Mouse (Mus musculus) left cerebral cortex, adult 9 months (tissue): ENCODE measurements at regions not wholly inside any gene's neighbourhood (a gene's known extent, or its start where the extent isn't known, plus 50 kb on each side); places are given as distances from the start of the nearest gene placed in this dataset.

ENCODE experiments used
- DNase-seq, 2 experiments: peaks; one replicate each; pipeline ENCODE4 v3.0.0; 2022; ENCODE audit warnings: low spot score in 2 of 2

DNA sequence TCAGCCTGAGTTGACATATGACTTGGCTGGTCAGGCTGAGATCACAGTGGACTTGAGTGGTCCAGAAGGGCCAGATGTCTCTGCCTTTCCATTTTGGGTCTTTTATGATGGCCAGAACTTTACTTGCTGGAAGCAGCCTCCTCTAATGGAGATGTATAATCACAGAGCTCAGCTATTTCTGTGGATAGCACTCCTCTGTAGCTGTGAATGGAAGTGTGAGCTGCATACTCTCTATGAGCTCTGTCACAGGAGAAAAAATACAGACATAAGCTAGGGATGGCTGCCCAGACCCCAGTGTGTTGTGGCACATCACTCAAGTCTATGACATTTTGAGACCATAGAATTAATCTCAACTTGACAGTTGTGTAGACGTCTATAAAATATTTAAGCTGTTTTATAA is 284.3 kb upstream of the Kif2a start:
- no peak for DNase-seq

DNA sequence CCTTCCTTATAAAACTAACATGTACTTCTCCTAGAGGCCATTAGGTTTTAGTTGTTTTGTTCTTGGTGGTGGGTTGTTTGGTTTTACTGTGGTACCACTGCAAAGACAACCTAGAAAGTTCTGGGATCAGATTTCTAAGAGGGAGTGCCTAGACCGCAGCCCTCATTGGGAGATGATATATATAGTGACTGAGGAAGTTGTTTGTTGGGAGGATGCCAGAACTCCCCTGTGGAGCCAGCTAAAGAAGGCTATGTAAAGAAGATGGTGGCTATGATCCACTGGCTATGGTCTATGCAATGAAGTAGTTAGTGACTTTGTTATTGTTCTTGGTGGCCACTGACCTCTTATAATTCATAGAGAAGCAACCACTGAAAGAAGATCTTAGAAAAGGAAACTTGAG is 283.8 kb upstream of the Kif2a start:
- DNase-seq, result no peak

DNA sequence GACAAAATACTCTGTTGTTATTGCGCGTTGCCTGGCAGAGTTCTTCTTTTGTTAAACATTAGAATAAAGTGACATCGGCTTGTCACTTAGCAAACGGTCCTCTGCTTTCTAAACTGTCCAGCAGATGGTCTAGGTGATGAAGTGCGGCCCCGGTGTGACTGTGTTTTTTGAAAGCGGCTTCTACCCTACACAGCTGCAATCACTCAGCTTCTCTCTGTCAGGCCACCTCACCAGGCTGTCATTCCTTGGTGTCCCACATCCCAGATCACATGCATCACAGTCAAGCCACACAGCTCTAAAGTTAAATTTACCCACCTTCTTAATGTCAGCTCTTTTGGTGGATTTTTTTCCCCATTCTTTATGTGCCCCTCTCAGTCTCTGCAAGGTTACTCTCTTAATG is 282.0 kb upstream of the Kif2a start:
- no peak for DNase-seq

DNA sequence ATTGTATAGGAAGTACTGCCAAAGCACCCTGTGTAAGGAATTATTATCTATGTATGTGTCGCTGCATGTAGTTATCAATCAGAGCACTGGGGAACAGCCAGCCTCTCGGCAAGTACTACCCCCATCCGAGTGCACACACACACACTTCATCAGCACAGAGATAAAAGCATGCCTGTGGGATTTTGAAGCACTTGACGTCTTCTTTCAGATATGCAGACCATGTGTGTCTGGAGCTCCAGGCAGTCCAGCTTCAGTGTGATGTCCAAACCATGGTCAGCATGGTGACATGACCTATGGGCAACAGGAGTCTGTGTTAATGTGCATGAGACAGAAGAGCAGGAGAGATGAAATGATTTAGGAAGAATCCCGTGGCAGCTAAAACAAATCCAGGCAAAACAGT is 281.4 kb upstream of the Kif2a start:
- no peak for DNase-seq

DNA sequence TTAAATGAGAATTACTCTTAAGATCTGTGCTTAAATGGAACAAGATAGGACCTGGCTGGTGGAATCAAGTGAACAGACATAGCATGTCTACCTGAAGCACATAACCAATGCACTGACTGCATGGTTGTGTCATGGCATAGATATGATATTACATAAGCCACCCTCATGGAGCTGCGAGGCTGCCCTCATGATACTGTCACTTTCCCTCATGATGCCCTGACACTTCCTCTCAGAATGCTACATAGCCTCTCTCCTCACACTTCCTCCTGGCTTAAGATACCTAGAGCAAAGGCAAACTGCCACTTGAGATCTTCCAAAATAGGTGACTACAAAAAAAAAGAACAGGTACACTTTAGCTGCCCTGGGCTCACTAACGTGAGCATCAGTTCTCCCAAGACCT is 278.9 kb upstream of the Kif2a start:
- DNase-seq, result no peak

DNA sequence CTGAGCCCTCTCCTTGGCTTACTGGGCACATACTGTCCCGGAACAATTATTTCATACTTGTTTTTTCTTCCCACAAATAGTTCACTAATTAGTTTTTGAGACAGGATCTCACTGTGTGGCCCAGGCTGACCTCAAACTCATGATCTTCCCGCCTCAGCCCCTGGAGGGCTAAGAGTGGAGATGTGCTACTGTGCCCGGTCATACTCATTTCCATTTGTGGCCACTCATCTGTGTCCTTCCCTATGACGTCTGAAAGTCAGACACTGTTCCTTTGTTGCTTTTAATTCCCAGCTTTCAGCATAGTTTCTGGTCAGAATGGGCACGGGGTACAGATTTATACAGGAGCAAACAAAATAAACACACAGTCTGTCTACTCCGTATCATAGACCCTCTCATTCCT is 242.7 kb upstream of the Kif2a start:
- no peak for DNase-seq

DNA sequence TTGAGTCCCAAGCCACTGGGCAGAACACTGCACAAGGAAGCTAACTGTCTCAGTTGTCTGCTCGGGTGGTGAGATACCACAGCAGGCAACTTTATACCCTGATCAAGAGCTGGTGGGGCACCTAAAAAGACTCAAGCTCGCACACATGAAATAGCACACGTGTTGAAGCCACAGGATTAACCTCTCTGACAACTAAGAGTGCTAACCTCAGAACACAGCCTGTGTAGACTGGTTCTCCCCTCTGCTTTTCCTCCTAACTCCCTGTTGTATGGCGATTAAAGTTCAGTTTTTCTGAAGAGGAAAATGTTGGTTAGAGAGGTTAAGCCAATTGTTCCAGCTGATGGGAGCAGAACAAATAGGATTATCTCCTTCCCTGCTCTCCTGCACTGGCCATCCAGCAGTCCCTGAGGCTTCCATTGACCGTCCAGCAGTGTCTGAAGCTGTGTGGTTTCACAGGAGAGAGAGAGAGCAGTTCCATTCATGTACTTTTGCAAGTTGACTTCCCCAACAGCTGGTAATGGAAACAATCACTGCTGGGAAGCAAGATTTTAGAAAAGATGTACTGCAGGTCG is 239.6 kb upstream of the Kif2a start:
- no peak for DNase-seq

DNA sequence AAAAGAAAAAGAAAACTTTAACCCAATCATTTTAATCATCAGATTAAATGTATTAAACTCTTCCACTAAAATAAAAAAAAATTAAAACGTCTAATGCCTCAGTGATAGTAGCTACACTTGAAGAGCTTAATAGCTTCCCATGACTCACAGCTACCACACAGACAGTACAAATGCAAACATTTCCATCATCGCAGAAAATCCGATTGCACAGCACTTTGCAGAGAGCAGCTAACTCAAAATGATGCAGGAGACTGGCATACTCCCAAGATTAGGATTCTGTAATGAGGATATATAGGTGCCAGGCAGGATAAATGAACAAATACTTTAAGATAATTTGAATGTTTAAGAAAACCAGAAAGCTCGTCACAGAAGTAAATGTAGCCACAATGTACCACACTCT is 238.3 kb upstream of the Kif2a start:
- no peak for DNase-seq

DNA sequence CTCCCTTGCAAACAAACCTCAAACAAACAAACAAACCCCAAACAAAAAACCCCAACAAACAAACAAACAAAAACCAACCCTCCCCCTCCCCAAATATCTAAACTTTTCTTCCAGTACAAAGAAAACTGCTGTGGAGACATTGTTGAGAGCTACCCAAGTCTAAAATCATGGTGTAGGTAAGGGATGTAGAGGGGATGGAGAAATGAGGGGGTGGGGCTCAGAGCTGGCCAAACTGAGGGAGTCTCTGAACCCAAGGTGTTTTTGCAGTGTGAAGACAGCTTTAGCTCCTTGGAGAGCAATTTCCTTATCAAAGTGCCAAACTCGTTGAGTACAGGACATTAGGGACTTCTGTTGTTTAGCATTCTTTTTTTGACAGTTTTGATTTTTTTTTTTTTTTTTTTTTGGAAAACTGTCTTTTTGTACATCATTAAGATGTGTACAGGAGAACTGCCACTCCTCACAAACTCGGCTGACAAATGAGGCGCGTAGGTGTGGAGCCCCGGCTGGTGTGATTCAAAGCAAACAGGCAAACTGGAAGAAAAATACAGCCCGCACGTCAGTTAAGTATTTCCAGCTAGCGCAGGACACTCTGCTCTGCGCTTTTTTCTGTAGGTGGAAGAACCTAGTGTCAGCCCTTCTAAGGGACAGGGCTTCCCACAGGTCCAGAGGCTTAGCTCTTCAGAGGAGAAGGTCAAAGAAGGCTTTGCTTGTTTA is 226.0 kb upstream of the Kif2a start:
- no peak for DNase-seq

DNA sequence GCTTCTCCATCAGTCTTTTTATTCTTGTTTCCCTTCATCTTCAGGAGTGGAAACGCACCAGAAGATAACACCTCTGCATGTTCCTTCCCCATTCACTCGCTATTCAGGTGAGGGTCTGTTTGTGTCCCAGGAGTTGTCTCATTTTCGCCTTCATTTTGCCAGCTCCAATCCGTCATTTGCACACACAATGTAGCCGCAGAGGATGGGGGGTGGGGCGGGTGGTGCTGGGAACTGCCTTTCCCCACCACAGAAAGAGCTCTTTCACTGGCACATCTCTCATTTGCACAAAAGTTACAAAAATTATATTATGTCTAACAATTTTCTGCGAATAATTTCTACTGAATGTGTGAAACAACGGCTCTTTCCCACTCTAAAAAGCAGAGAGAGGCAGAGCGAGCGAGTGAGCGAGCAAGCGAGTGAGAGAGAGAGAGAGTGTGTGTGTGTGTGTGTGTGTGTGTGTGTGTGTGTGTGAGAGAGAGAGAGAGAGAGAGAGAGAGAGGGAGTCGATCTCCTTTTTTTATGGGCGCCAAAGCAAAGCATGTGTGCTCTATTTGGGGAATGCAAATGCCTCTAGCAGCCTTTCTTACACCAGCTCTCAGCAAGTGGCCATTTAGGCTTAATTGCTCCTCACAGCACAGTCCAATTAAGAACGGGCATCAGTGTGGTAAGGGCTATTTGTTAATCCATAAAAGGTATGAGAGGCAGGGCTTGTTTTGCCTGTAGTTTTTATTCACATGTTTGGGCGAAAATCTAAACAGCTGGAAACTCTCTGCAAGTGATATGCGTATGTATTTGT is 225.2 kb upstream of the Kif2a start:
- no peak for DNase-seq

DNA sequence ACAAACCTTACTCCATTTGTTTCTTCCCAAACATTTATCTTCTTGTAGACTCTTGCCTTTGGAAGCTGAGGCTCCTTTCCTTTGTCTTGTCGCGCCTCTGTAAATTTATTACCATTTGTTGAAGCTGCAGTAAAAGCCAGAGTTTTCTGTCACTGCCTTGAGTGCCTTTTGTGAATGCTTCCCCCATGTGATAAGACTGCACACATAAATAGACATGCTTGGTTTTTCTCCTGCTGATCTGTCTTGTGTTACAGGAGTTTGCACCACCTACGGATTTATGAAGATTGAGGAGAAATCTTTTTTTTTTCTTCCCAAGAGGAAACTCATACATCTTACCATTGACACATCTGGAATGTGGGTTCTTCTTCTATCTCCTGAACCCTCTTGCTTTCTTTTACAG is 222.2 kb upstream of the Kif2a start:
- peak in 1 of 2 experiments; percentile 5 for DNase-seq

DNA sequence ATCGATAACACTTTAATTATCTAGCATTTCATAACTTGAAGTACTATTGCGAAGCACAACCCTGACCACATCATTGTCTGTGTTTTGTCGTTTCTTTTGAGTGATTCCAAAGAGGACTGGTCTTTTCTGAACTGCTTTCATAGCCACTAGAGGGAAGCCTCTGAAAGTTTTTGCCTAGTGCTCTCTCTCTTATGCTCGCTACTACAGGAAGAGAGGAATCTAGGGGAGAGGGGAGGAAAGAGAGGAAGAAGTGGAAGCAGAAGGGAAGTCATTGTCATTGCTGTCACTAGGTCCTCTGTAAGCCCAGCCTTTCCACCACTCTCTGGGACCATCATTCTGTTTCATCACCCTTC is 217.1 kb upstream of the Kif2a start:
- no peak for DNase-seq

DNA sequence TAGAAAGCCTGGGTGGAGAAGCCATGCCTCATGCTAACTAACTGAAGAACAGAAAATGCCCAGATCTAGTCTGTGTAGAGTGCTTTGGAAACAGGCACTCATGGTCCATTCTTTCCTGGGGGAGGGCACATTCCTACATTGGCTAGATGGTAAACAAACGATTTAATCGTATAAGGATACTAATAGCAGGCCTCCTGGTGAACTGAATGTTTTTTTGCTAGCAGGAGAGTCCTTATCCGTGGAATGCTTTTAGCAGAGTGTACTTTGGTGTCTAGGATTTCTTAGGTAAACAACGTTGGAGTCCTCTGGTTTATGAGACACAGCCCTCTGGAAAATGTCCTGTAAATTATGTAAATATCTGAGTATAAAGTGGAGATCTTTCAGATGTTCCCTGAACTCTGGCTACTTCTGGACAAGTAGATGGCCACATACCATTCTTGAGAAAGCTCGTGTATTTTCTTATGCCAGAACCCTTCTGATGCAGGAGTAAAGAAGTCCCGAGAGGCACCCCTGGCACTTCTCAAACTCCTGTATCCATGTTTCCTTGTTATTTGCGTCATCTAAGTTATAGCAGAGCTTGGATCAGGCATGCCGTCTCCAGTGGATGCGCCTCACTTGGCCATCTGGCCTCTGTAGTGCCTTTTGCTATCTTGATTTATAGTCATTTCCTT is 216.6 kb upstream of the Kif2a start:
- DNase-seq, result no peak

DNA sequence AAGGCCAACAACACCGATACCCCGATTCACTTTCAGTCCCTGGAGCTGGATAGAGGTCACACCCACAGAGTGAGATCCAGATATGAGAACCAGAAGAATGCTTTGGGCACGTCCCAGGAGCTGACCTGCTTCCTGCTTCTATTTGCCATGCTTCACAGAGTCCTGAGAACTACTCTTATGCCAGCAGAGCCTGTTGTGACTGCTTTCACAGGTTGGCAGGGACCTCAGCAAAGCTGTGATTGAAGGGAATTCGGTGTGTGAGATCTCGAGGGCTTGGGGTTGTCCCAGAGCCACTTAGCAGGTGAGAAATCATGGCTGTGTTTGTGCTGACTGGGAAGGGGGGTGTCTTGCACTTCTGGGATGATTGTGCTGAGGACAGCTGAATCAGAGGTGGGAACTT is 197.5 kb upstream of the Kif2a start:
- no peak for DNase-seq

DNA sequence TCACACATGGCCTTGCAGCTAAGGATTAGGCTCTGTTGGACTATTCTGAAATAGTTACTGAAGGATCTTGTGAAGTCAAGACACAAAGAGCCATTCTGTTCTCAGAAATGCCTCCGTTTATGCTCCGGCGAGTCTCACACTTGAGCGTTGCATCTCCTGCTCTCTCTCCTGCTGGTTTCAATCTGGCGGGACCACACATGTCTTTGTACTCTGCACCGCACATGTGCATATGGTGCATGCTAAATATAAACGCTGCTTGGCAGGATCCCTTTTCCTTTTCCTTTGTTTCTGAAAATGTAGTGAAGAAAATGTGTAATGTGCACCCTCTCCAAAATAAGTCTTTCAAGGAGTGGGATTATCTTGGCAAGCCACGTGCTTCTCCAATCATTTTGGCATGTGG is 196.4 kb upstream of the Kif2a start:
- peak; percentile 57 to 85 for DNase-seq

DNA sequence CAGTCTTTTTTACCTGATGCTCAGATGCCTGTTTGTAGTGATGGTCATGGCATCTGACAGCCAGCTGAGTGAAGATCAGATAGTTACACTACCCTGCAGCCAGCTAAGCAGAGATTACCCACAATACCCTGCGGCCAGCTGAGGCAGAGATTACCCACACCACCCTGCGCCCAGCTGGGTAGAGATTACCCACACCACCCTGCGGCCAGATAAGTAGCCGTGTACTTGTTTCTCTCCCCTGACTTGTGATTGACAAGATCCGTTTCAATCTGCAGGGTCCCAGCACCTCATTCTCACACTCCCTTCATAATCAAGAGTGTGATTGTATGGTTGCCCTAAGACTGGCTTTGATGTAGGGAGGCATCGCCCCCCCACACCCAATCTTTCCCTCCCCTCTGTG is 195.9 kb upstream of the Kif2a start:
- DNase-seq, result no peak

DNA sequence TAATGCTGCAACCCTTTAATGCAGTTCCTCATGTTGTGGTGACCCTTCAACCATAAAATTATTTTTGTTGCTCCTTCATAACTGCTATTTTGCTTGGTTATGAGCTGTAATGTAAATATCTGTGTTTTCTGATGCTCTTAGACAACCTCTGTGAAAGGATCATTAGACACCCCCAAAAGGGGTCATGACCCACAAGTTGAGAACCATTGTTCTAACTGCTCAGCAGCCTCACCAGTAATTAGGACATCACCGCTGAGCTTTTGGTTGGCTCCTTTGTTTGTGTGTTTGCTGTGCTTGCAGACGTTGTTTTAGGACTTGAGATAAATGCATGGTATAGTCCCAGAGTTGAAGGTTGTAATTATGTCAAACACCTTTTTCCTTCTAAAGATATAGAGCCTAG is 191.4 kb upstream of the Kif2a start:
- DNase-seq, result no peak

DNA sequence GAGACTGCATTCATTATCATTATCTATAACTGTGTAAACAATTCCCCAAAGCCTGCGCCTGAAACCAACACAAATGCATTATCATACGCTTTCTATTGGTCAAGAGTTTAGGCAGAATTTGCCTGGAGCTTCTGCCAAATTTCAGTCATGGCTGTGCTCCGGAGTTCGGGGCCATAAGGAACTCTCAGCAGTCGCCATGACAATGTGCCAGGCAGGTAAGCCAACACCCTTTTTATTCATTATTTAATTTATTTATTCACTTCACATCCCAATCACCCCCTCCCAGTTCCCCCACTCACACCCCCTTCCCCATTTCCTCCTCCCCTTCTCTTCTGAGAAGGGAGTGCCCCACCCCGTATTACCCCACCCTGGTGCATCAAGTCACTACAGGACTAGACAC is 188.8 kb upstream of the Kif2a start:
- DNase-seq, result no peak

DNA sequence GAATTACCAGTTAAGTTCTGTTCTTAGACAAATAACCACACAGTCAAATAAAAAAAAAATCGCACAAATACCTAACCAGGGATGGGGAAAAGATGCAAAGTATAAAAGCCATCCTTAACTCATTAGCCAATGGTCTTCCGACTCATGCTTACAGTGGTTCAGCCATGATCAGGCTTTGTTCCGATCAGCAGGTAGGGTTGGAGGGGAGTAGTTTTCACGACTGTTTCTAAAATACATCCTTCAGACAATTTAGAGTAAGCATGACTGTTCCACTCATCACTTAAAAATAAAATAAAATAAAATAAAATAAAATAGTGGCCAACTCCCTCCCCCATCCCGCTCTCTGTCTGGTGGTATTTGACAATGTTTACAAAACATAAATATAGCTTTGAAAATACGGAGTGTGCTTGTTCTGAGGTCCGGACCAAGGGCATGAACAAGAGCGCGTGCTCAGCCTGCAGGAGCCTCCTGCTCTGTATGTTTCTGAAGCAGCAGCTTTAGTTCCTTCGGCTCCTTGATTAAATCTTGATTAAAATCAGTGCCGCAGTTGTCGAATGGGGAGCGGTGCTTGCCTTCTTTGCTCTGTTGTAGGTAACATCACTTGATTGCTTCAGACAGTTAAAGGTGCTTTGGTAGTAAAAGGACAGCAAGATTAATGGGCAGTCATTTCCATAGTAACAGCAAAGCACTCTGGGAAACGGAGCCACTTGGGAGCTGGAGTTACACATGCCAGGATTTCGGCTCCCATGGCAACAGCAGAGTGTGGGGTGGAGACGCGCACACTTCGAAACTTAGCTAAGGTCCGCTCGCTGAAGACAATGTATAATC is 185.6 kb upstream of the Kif2a start:
- peak; percentile 11 to 68 for DNase-seq

DNA sequence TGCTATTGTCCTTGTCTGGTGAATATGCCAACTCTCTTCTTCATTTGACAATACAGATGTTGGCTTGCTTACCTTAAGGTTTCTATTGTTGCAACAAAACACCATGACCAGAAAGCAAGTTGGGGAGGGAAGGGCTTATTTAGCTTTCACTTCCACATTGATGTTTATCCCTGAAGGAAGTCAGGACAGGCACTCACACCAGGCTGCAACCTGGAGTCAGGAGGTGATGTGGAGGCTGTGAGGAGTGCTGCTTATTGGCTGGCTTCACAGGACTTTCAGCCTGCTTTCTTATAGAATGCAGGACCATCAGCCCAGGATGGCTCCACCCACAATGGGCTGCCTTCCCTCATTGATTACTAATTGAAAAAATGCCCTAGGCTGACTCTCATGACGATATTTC is 177.9 kb upstream of the Kif2a start:
- DNase-seq, result no peak

DNA sequence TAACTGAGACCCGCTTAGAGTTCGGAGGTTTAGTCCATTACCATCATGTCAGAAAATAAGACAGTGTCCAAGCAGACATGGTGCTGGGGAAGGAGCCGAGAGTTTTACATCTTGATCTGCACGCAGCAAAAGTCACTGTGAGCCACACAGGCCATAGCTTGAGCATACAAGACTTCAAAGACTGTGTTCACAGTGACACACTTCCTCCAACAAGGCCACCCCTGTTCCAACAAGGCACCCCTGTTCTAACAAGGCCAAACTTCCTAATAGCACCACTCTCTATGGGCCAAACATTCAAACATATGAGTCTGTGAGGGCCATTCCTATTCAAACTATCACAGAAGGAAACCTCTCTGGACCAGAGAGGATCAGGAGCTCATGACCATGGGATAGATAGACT is 171.5 kb upstream of the Kif2a start:
- DNase-seq, result no peak
